Mouse (Mus musculus) E14TG2a.4 (cell line): ENCODE measurements around the gene March4.
A peak's percentile ranks its signal among the peaks of the same experiment; 100 is the strongest.

ENCODE experiments used
- H3K27me3 ChIP-seq: 2 replicates; pipeline ENCODE4 v1.6.1; 2014; ENCODE audit warnings: low read length, control low read depth; ENCODE audit not compliant: insufficient read depth
- H3K36me3 ChIP-seq: 2 replicates; pipeline ENCODE4 v1.6.1; 2014; ENCODE audit warnings: low read length, control low read depth; ENCODE audit not compliant: insufficient read depth
- H3K4me1 ChIP-seq: replicated peaks from 2 replicates; pipeline ENCODE4 v1.6.1; 2014; ENCODE audit warnings: low read depth, low read length, control low read depth
- H3K4me3 ChIP-seq: replicated peaks from 2 replicates; pipeline ENCODE4 v1.5.1; 2014; ENCODE audit warnings: mild to moderate bottlenecking, low read length
- H3K9me3 ChIP-seq: 2 replicates; pipeline ENCODE4 v1.6.1; 2014; ENCODE audit warnings: low read length, control low read depth
- CTCF ChIP-seq: conservative IDR thresholded peaks from 2 replicates; pipeline ENCODE4 v1.5.1; 2014; ENCODE audit warnings: low read length
- NANOG ChIP-seq: IDR thresholded peaks from 2 replicates; pipeline ENCODE4 v1.6.1; 2014; ENCODE audit warnings: borderline replicate concordance, low read length, mixed read lengths
- POU5F1 ChIP-seq: IDR thresholded peaks from 2 replicates; pipeline ENCODE4 v1.6.1; 2014; ENCODE audit warnings: low read length, borderline replicate concordance

Gene March4

GRCm38 (mm10) chr1:72536611-72537351, at the start of gene March4:
Gene March4 (minus strand): TSS chr1:72536930.
- Histone ChIP-seq H3K4me1 (peaks cover 33% of the 10 kb centered on the region), H3K9me3 (no peaks in the 10 kb centered on the region), H3K4me3 (peak within 1 kb of the TSS; percentile 76), H3K36me3 (no peaks in the 10 kb centered on the region), H3K27me3 (peaks cover 69% of the 10 kb centered on the region)
- no peak for TF ChIP-seq CTCF
- no peak for TF ChIP-seq NANOG
- no peak for TF ChIP-seq POU5F1

DNA sequence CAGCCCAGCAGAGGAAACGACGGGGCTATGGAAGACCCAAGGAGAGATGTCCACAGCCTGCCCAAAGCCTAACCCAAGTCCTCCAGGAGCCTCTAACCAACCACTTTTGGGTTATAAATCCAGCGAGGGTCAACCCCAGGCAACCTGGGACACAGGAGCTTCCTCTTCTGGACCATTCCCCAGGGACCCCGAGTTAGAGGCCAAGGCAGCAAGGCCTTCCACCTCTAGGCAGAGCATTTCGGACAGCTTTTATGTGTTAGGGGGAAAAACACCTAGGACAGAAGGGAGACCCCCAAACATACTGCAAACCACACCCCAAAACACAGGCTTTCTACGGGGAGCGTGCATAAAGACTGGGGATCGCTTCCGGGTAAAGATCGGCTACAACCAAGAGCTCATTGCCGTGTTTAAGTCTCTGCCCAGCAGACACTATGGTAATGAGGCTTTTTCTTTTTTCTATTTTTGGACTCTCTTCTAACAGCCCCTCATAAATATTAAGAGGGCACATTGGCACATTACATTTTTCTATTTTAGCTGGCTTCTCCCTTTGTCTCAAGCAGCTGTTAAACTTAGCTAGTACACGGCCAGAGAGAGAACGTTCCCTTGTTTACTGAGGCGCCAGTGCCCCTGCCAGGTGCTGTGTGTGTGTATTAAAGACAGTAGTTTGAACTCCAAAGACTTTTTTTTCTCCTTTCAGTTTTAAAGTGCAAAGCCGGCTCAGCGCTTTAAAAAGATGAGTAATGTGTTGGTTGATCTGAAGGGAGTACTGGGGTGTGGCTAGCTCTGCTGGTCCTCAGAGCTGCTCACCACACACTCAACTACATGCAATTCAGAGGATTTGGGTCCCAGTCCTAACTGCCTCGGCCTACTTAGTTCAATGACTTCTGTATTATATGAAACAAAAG, 49.5 kb upstream of the March4 start:
- Histone ChIP-seq H3K4me3 (no peak overlapping the region), H3K27me3 (no peaks in the 10 kb centered on the region), H3K9me3 (no peaks in the 10 kb centered on the region), H3K4me1 (peaks cover 35% of the 10 kb centered on the region), H3K36me3 (peaks cover 46% of the 10 kb centered on the region)
- TF ChIP-seq NANOG (no peak), CTCF (no peak), POU5F1 (no peak)

DNA sequence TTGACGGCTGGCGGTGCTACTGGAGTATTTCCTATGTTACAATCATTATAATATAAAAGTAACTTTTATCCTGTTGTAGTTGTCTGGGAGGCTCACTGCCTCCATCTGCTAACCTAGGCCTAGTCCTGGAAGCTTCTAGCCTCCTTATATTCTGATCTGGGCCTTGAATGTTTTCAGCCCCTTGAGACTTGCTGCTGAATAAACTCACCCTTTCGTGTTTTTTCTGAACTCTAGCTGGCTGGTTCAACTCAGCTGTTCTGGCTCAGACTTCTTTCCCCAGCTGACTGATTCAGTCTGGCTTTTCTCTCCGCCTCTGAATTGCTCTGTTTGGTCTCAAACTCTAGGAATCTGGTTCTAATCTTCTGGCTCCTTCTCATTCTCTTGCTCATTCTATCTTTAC, 47.2 kb upstream of the March4 start:
- no peak for TF ChIP-seq NANOG
- no peak for TF ChIP-seq POU5F1
- no peak for TF ChIP-seq CTCF
- H3K4me1 ChIP-seq = peaks cover 49% of the 10 kb centered on the region
- H3K36me3 ChIP-seq = peaks cover 32% of the 10 kb centered on the region
- no peaks in the 10 kb centered on the region for H3K27me3 ChIP-seq
- H3K4me3 ChIP-seq = peak overlapping the region; percentile 88
- no peaks in the 10 kb centered on the region for H3K9me3 ChIP-seq

GRCm38 (mm10) chr1:72582947-72583731, 46.4 kb upstream of the March4 start, which contains the start of gene Smarcal1:
Gene Smarcal1 (plus strand): TSS chr1:72583251.
- H3K36me3 ChIP-seq = peaks cover 25% of the 10 kb centered on the region
- TF ChIP-seq POU5F1 (no peak), NANOG (no peak; the same call in 1 of the 2 replicates), CTCF (no peak)
- H3K4me3 ChIP-seq = peak within 1 kb of the TSS; percentile 88
- no peaks in the 10 kb centered on the region for H3K9me3 ChIP-seq
- peaks cover 56% of the 10 kb centered on the region for H3K4me1 ChIP-seq
- H3K27me3 ChIP-seq = 0 out of 2 replicates have a peak, but pooled peaks cover 2% of the 10 kb centered on the region

- H3K4me3 ChIP-seq = no peak overlapping the region
- peaks cover 70% of the 10 kb centered on the region for H3K4me1 ChIP-seq
- H3K9me3 ChIP-seq = no peaks in the 10 kb centered on the region
- no peaks in the 10 kb centered on the region for H3K36me3 ChIP-seq
- peaks cover 25% of the 10 kb centered on the region for H3K27me3 ChIP-seq
- no peak for TF ChIP-seq POU5F1
- TF ChIP-seq CTCF = no peak
- no peak for TF ChIP-seq NANOG
Measured at GRCm38 (mm10) chr1:72578806-72579205, 42.1 kb upstream of the March4 start.

DNA sequence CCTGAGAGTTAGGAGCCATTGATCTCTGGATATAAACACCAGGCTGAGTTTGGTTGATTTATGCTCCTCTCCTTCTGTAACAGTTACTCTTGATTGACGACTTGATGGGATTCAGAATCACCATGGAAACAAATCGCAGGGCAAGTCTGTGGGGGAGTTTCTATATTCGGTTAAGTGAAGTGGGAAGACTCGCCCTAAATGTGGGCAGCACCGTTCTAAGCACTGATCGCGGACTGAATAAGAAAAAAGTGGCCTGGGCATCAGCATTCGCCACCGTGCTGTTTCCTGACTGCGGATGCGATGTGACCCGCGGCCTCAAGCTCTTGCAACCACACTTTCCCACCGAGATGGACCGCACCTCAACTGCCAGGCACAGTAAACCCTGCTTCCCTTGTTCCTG, 41.6 kb upstream of the March4 start:
- Histone ChIP-seq H3K27me3 (peaks cover 25% of the 10 kb centered on the region), H3K36me3 (no peaks in the 10 kb centered on the region), H3K4me3 (no peak overlapping the region), H3K4me1 (peaks cover 73% of the 10 kb centered on the region), H3K9me3 (no peaks in the 10 kb centered on the region)
- TF ChIP-seq CTCF (no peak), NANOG (no peak), POU5F1 (no peak)

- Histone ChIP-seq H3K36me3 (no peaks in the 10 kb centered on the region), H3K9me3 (no peaks in the 10 kb centered on the region), H3K4me3 (peak overlapping the region; percentile 43; the same call in 1 of the 2 replicates), H3K4me1 (peaks cover 71% of the 10 kb centered on the region), H3K27me3 (peaks cover 25% of the 10 kb centered on the region)
- TF ChIP-seq POU5F1 = no peak
- 0 out of 2 replicates have a peak, but pooled peaks have one; percentile 4 for TF ChIP-seq NANOG
- no peak for TF ChIP-seq CTCF
Measured at GRCm38 (mm10) chr1:72577481-72577922, 40.8 kb upstream of the March4 start.

DNA sequence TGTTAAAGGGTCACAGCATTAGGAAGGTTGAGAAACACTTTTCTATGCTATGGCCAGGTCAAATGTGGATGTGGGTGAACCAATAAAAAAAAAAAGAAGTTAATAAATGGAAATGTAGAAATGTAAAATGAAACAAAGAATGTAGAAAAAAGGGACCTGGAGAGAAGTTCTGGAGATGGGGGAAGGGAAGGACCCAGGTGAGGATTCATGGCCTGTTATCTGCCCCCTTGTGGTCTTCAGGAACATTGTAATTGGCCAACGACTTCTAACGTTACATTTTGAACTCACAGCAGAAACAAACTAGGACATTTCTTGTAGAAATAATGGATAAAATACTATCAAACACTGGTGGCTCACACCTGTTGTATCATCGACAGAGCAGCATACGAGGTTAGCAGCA, 38.4 kb upstream of the March4 start:
- peaks cover 25% of the 10 kb centered on the region for H3K27me3 ChIP-seq
- peaks cover 53% of the 10 kb centered on the region for H3K4me1 ChIP-seq
- H3K4me3 ChIP-seq = no peak overlapping the region
- TF ChIP-seq NANOG (no peak), CTCF (peak; percentile 76)
- no peaks in the 10 kb centered on the region for H3K9me3 ChIP-seq
- H3K36me3 ChIP-seq = no peaks in the 10 kb centered on the region
